Mouse (Mus musculus) heart, postnatal 4 days (tissue): Measurements from ENCODE around the gene Vmn2r94. TPM values are rescaled to one million over a fixed set of nuclear protein-coding genes. Genes with fewer than 3 reads are reported as not detected.

Experiments used
- DNase-seq: peaks from one replicate; pipeline ENCODE4 v3.0.0; 2021
- total RNA-seq, 2 experiments: library from RNA; stranded (reverse); gene quantifications; 2 replicates each; pipeline ENCODE4 v1.2.3; 2021

Gene Vmn2r94
- not detected for total RNA-seq

- DNase-seq: no peak
Observed at GRCm38 (mm10) chr17:18277656-18278055, at the start of gene Vmn2r94. Gene Vmn2r94 (minus strand): TSS chr17:18277756.

- no peak for DNase-seq
Observed at GRCm38 (mm10) chr17:18323031-18323430, 45.5 kb upstream of the Vmn2r94 start.

DNA sequence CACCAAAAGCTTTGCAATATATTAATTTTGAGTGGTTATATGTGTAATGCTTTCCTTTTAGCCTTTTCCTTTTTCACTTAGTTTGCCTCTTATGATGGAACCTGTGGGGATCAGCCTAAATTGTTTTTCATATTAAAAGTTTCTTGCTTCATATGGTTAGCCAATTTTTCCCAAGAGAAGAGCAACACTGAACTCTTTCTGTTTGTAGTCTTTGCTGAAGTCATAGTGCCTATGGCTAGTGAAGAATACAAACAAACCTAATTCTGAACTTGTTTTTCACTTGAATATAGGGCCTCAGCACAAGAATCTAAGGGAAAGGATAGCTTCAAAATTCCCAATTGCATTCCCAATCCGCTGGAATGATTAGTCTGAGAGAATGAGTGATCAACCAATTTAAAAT is 20.2 kb upstream of the Vmn2r94 start, which contains the start of gene Vmn2r93:
TSS of gene Vmn2r93 (plus strand) at position 301 of the 400 bp plus-strand sequence.
- DNase-seq: no peak

DNA sequence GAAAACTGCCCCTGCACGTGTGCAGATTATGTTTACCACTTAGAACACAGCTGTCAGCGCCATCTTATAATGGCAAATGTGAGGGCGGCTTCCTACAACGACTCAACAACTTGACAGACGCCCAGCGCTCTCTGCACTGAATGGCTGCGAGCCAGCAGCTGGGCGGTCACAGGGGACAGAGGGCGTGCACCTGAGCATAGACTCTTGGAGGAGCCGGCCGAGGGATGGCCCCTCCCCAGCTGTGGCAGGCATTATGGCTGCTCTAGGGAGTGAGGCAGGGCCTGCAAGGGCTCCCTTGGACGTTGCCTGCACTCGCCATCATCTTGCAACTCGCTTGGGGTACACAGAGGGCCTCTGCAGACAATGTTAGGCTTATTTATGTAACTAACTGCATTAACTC is 40.6 kb downstream of the Vmn2r94 start:
- no peak for DNase-seq

DNA sequence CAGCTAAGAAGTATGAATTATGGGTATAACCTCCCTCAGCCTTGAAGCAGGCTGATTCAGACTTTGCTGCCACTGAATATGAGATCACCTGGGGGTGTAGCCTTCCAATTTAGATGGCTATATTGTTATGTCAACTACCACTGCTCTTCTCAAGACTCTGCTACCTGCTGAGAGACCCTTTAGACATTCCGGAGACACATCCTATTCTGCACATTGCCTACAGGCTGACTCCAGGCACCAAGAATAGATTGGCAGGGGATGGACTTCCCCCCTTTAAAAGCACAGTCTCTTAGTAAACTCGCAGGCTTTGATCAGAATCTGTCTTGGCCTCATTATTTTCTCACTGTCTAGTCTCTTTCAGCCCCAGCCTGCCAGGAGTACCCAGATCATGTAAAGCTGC is 45.6 kb downstream of the Vmn2r94 start:
- DNase-seq: no peak

- no peak for DNase-seq
Observed at GRCm38 (mm10) chr17:18221300-18221699, 56.3 kb downstream of the Vmn2r94 start.

Other genes with a start within 250 kb of the Vmn2r94 start
- gene Vmn2r124, start 228.3 kb downstream of the Vmn2r94 start, total RNA-seq: not detected
- gene Vmn2r91, start 192.7 kb downstream of the Vmn2r94 start, total RNA-seq: not detected
- gene Vmn2r92, start 125.9 kb downstream of the Vmn2r94 start, total RNA-seq: not detected
- not detected for gene Vmn2r93, start 20.3 kb upstream of the Vmn2r94 start, total RNA-seq
- not detected for gene Vmn2r95, start 146.3 kb upstream of the Vmn2r94 start, total RNA-seq